Mouse (Mus musculus): ENCODE results near the gene Cited2. TPM values are rescaled to one million over a fixed set of nuclear protein-coding genes. Genes with fewer than 3 reads are reported as not detected.

Cited2 gene
- total RNA-seq, 2 experiments from 2014 or later, result 41.5 to 55.5 TPM

- peak; percentile 75 to 80 for DNase-seq
Observed at GRCm38 (mm10) chr10:17723871-17724741, 1.1 kb downstream of the Cited2 start.

GRCm38 (mm10) chr10:17725037-17725584, 2.1 kb downstream of the Cited2 start:
- DNase-seq, result peak; percentile 16 to 38

- peak in 1 of 2 experiments; percentile 30 for DNase-seq
Observed at GRCm38 (mm10) chr10:17725644-17726372, 2.8 kb downstream of the Cited2 start.

- DNase-seq, result peak; percentile 7 to 47
Observed at GRCm38 (mm10) chr10:17726373-17726720, 3.3 kb downstream of the Cited2 start.

- peak; percentile 49 to 67 for DNase-seq
Observed at GRCm38 (mm10) chr10:17727161-17727925, 4.3 kb downstream of the Cited2 start.

GRCm38 (mm10) chr10:17727926-17728279, 4.9 kb downstream of the Cited2 start:
- peak in 1 of 2 experiments; percentile 46 for DNase-seq

- no peak for DNase-seq
Observed at GRCm38 (mm10) chr10:17728711-17729110, 5.7 kb downstream of the Cited2 start.

GRCm38 (mm10) chr10:17729476-17729875, 6.5 kb downstream of the Cited2 start:
- DNase-seq, result no peak

GRCm38 (mm10) chr10:17733057-17733456, 10.0 kb downstream of the Cited2 start:
- DNase-seq, result peak; percentile 77 to 89

GRCm38 (mm10) chr10:17742581-17742980, 19.6 kb downstream of the Cited2 start:
- no peak for DNase-seq

GRCm38 (mm10) chr10:17752478-17752877, 29.5 kb downstream of the Cited2 start:
- DNase-seq, result no peak

- no peak for DNase-seq
Observed at GRCm38 (mm10) chr10:17759772-17760171, 36.8 kb downstream of the Cited2 start.

GRCm38 (mm10) chr10:17760750-17761613, 38.0 kb downstream of the Cited2 start:
- no peak for DNase-seq

GRCm38 (mm10) chr10:17761652-17762051, 38.6 kb downstream of the Cited2 start:
- DNase-seq, result no peak

GRCm38 (mm10) chr10:17762946-17763345, 39.9 kb downstream of the Cited2 start:
- no peak for DNase-seq

GRCm38 (mm10) chr10:17769856-17770255, 46.8 kb downstream of the Cited2 start:
- no peak for DNase-seq

GRCm38 (mm10) chr10:17772364-17772763, 49.3 kb downstream of the Cited2 start:
- peak; percentile 32 to 78 for DNase-seq

- DNase-seq, result no peak
Observed at GRCm38 (mm10) chr10:17774366-17774765, 51.3 kb downstream of the Cited2 start.

- DNase-seq, result no peak
Observed at GRCm38 (mm10) chr10:17775079-17775478, 52.1 kb downstream of the Cited2 start.

Data from heart, adult 18-20 months (tissue).